In genomic region chr5:139736504-139736940, GRCm38 (mm10) we compare ENCODE assay signal across 9 mouse cellular contexts. TPM values are rescaled to one million over a fixed set of nuclear protein-coding genes. Genes with fewer than 3 reads are reported as not detected.
A peak's percentile ranks its signal among the peaks of the same experiment; 100 is the strongest.
DNase-seq lines count a peak whose midpoint lies in the region; ATAC-seq and TF ChIP-seq lines count a peak whose summit lies in the region.
"Had no signal": no experiment of that assay in that cellular context is flagged by ENCODE, and none has a peak within 500 bp of the region (broad histone marks: within the 10 kb centered on the region; RNA-seq: fewer than 3 reads in every experiment).

No protein-coding gene starts in this region.

- no peak for DNase-seq in heart, postnatal 14 days
- no peak for DNase-seq in hindbrain, embryonic 11.5 days (ENCODE audit: low spot score)
- no peak for DNase-seq in right cerebral cortex, adult 2 months (ENCODE audit: low spot score in 2 of 2)
- DNase-seq in testis, postnatal 10 days (ENCODE audit: low spot score) = no peak
- no peak for DNase-seq in cerebellum, postnatal 25 days

- no peak for TF ChIP-seq POLR2A in bone marrow, adult 2 months (IDR thresholded peaks at IDR 0.05; ENCODE audit: borderline replicate concordance, control insufficient read depth, low read depth, low read length)

- no peaks in the 10 kb centered on the region for H3K36me3 ChIP-seq in heart, embryonic 15.5 days
- H3K36me3 ChIP-seq in hindbrain, embryonic 11.5 days (ENCODE audit: control insufficient read depth, insufficient read depth, low read length) = no peaks in the 10 kb centered on the region
- no peaks in the 10 kb centered on the region for H3K36me3 ChIP-seq in macrophage (ENCODE audit: inconsistent target)

- TF ChIP-seq CTCF in bone marrow, adult 2 months (IDR thresholded peaks at IDR 0.05; ENCODE audit: control insufficient read depth, insufficient read depth, low read length) = no peak

- 17% methylated on average over 10 of the region's 10 CpGs for WGBS in heart, embryonic 15.5 days
- 10% methylated on average over 10 of the region's 10 CpGs for WGBS in bone marrow, adult 2 months
- 14% methylated on average over 10 of the region's 10 CpGs for WGBS in hindbrain, embryonic 11.5 days
- WGBS in macrophage (ENCODE audit: missing documents) = 21% methylated on average over 10 of the region's 10 CpGs

- peaks cover 34% of the 10 kb centered on the region for H3K79me2 ChIP-seq in macrophage (ENCODE audit: inconsistent target)

- H3K4me1 ChIP-seq in heart, embryonic 15.5 days (replicated peaks) = peaks cover 38% of the 10 kb centered on the region
- peaks cover 17% of the 10 kb centered on the region for H3K4me1 ChIP-seq in bone marrow, adult 2 months (ENCODE audit: control insufficient read depth, insufficient read depth, low read length)
- H3K4me1 ChIP-seq in hindbrain, embryonic 11.5 days (replicated peaks; ENCODE audit: control insufficient read depth, insufficient read depth, low read length) = peaks cover 6% of the 10 kb centered on the region; the same call in 1 of the 2 replicates

- peak overlapping the region; percentile 26; the same call in 1 of the 2 replicates for H3K27ac ChIP-seq in heart, embryonic 15.5 days
- 0 out of 2 replicates have a peak overlapping the region, but pooled peaks have one; percentile 9 for H3K27ac ChIP-seq in bone marrow, adult 2 months (ENCODE audit: control insufficient read depth, insufficient read depth, low read depth, low read length, poor library complexity)
- H3K27ac ChIP-seq in hindbrain, embryonic 11.5 days (ENCODE audit: low read depth, low read length) = no peak overlapping the region
- H3K27ac ChIP-seq in macrophage = peak overlapping the region; percentile 28; the same call in 1 of the 2 replicates

- no peak; the same call in 1 of the 2 replicates for ATAC-seq in heart, embryonic 15.5 days (replicated peaks; ENCODE audit: insufficient number of reproducible peaks, insufficient read depth, low FRiP score, low read depth)
- peak; percentile 57 for ATAC-seq in hindbrain, embryonic 11.5 days (ENCODE audit: low FRiP score)

- intact Hi-C loops in heart, postnatal 14 days (cut with DNase I) = no loop called here

- H3K9me3 ChIP-seq in heart, embryonic 15.5 days (replicated peaks) = no peaks in the 10 kb centered on the region
- H3K9me3 ChIP-seq in hindbrain, embryonic 11.5 days (ENCODE audit: control insufficient read depth, low read length) = no peaks in the 10 kb centered on the region

- peak overlapping the region; percentile 55 for H3K4me3 ChIP-seq in heart, embryonic 15.5 days
- H3K4me3 ChIP-seq in bone marrow, adult 2 months (replicated peaks; ENCODE audit: control insufficient read depth, low read depth, low read length) = peak overlapping the region; percentile 25
- no peak overlapping the region for H3K4me3 ChIP-seq in hindbrain, embryonic 11.5 days (ENCODE audit: low read depth, low read length)
- no peak overlapping the region for H3K4me3 ChIP-seq in macrophage (ENCODE audit: inconsistent target)

- peak overlapping the region; percentile 93 for H3K4me2 ChIP-seq in heart, embryonic 15.5 days
- H3K4me2 ChIP-seq in hindbrain, embryonic 11.5 days (replicated peaks; ENCODE audit: low read depth, low read length) = peak overlapping the region; percentile 86; the same call in 1 of the 2 replicates

- H3K9ac ChIP-seq in heart, embryonic 15.5 days = no peak overlapping the region
- H3K9ac ChIP-seq in hindbrain, embryonic 11.5 days (ENCODE audit: low read depth, low read length) = no peak overlapping the region

- no peaks in the 10 kb centered on the region for H3K27me3 ChIP-seq in heart, embryonic 15.5 days
- 0 out of 2 replicates have a peak, but pooled peaks cover 8% of the 10 kb centered on the region for H3K27me3 ChIP-seq in hindbrain, embryonic 11.5 days (ENCODE audit: control insufficient read depth, insufficient read depth, low read length)

RNA-seq across cellular contexts. Expression of gene Micall2, which starts 0.4 kb away (rescaled TPM):
- polyA plus RNA-seq in heart, embryonic 15.5 days (2015; fragmentation: Nextera tagmentation; extraction: Ambion mirVana) = 1.3 and 2.4 TPM in 2 replicates
- 1 to 10 TPM; 3.7 to 4.1 TPM for total RNA-seq in heart, postnatal 14 days (2021)
- polyA plus RNA-seq in bone marrow, adult 2 months (2011; ENCODE audit: insufficient read depth, insufficient read length, low replicate concordance, missing spikeins) = 20.3 and 28.0 TPM in 2 replicates
- 4.0 and 4.9 TPM in 2 replicates for polyA plus RNA-seq in hindbrain, embryonic 11.5 days (2014; fragmentation: Nextera tagmentation; extraction: Ambion mirVana)
- total RNA-seq in macrophage (2018; cell fraction: chromatin; rRNA removed) = 100 to 1,000 TPM in 1 of 26 experiments, 10 to 100 TPM in 25; 10.5 to 143 (median 27.1) TPM
- 10 to 100 TPM in 11 of 26 experiments, 1 to 10 TPM in 15; 4.8 to 23.2 (median 9.4) TPM for total RNA-seq in macrophage (2018; cell fraction: cytosol; rRNA removed)
- total RNA-seq in macrophage (2018; cell fraction: nucleus; rRNA removed) = 10 to 100 TPM in 20 of 26 experiments, 1 to 10 TPM in 6; 5.0 to 46.3 (median 14.8) TPM
- polyA plus RNA-seq in macrophage (2018) = 3.8 to 12.7 TPM (median 7.4 TPM) in 3 replicates
- polyA plus RNA-seq: CD4-positive, CD25-positive, alpha-beta regulatory T cell, adult 4 months had no signal

RNA-seq across cellular contexts. Expression of gene Ints1, which starts 39.0 kb away (rescaled TPM):
- polyA plus RNA-seq in heart, embryonic 15.5 days (2015; fragmentation: Nextera tagmentation; extraction: Ambion mirVana) = 12.6 and 20.6 TPM in 2 replicates
- total RNA-seq in heart, postnatal 14 days (2021) = 10 to 100 TPM; 41.8 to 43.8 TPM
- 63.3 and 108 TPM in 2 replicates for polyA plus RNA-seq in bone marrow, adult 2 months (2011; ENCODE audit: insufficient read depth, insufficient read length, low replicate concordance, missing spikeins)
- polyA plus RNA-seq in hindbrain, embryonic 11.5 days (2014; fragmentation: Nextera tagmentation; extraction: Ambion mirVana) = 26.3 and 28.3 TPM in 2 replicates
- total RNA-seq in macrophage (2018; cell fraction: chromatin; rRNA removed) = 100 to 1,000 TPM in 12 of 26 experiments, 10 to 100 TPM in 14; 35.7 to 154 (median 94.9) TPM
- 10 to 100 TPM; 10.3 to 26.7 (median 18.2) TPM for total RNA-seq in macrophage (2018; cell fraction: cytosol; rRNA removed)
- total RNA-seq in macrophage (2018; cell fraction: nucleus; rRNA removed) = 10 to 100 TPM; 18.8 to 86.4 (median 44.8) TPM
- 14.7 to 19.1 TPM (median 17.1 TPM) in 3 replicates for polyA plus RNA-seq in macrophage (2018)

RNA-seq across cellular contexts. Expression of gene Mafk, which starts 54.8 kb away (rescaled TPM):
- polyA plus RNA-seq in heart, embryonic 15.5 days (2015; fragmentation: Nextera tagmentation; extraction: Ambion mirVana) = 19.1 and 23.0 TPM in 2 replicates
- 10 to 100 TPM; 23.4 to 26.9 TPM for total RNA-seq in heart, postnatal 14 days (2021)
- 37.3 and 53.2 TPM in 2 replicates for polyA plus RNA-seq in bone marrow, adult 2 months (2011; ENCODE audit: insufficient read depth, insufficient read length, low replicate concordance, missing spikeins)
- 5.2 and 6.3 TPM in 2 replicates for polyA plus RNA-seq in hindbrain, embryonic 11.5 days (2014; fragmentation: Nextera tagmentation; extraction: Ambion mirVana)
- total RNA-seq in macrophage (2018; cell fraction: chromatin; rRNA removed) = 100 to 1,000 TPM in 1 of 26 experiments, 10 to 100 TPM in 25; 23.0 to 116 (median 37.1) TPM
- total RNA-seq in macrophage (2018; cell fraction: cytosol; rRNA removed) = 10 to 100 TPM; 22.0 to 77.2 (median 26.9) TPM
- total RNA-seq in macrophage (2018; cell fraction: nucleus; rRNA removed) = 100 to 1,000 TPM in 1 of 26 experiments, 10 to 100 TPM in 25; 29.3 to 101 (median 41.7) TPM
- polyA plus RNA-seq in macrophage (2018) = 20.1 to 25.2 TPM (median 22.3 TPM) in 3 replicates

Comparison
In these comparisons a context has a peak if more than half of its experiments do, and no peak if none do; other contexts are left out.
1. H3K4me3 ChIP-seq: peak in heart, embryonic 15.5 days (single experiment) and bone marrow, adult 2 months (single experiment); none in hindbrain, embryonic 11.5 days (single experiment) and macrophage (single experiment).